Mouse (Mus musculus): ENCODE data around the gene Cst6. TPM values are rescaled to one million over a fixed set of nuclear protein-coding genes. Genes with fewer than 3 reads are reported as not detected.

The Cst6 gene
- total RNA-seq, 2 experiments from 2014 or later: 5.4 to 7.4 TPM

- DNase-seq (ENCODE audit: low spot score in 2 of 2): peak; percentile 17 to 30
Measured at GRCm38 (mm10) chr19:5348526-5349501, 560 bp downstream of the Cst6 start.

GRCm38 (mm10) chr19:5348064-5348463 lies 1.3 kb downstream of the Cst6 start:
- no peak for DNase-seq (ENCODE audit: low spot score in 2 of 2)

- no peak for DNase-seq (ENCODE audit: low spot score in 2 of 2)
Measured at GRCm38 (mm10) chr19:5345297-5346131, 3.9 kb downstream of the Cst6 start.

GRCm38 (mm10) chr19:5341360-5341759 lies 8.0 kb downstream of the Cst6 start:
- DNase-seq (ENCODE audit: low spot score in 2 of 2): no peak

- peak; percentile 77 for DNase-seq (ENCODE audit: low spot score in 2 of 2)
Measured at GRCm38 (mm10) chr19:5337975-5338374, 11.4 kb downstream of the Cst6 start.

GRCm38 (mm10) chr19:5335441-5335840 lies 13.9 kb downstream of the Cst6 start, which contains the start of gene Catsper1:
Gene Catsper1, plus strand, starts transcription at chr19:5335741.
- no peak for DNase-seq (ENCODE audit: low spot score in 2 of 2)

- DNase-seq (ENCODE audit: low spot score in 2 of 2): no peak
Measured at GRCm38 (mm10) chr19:5334741-5335140, 14.6 kb downstream of the Cst6 start.

GRCm38 (mm10) chr19:5327970-5328369 lies 21.4 kb downstream of the Cst6 start:
- DNase-seq (ENCODE audit: low spot score in 2 of 2): no peak

- no peak for DNase-seq (ENCODE audit: low spot score in 2 of 2)
Measured at GRCm38 (mm10) chr19:5323801-5324200, 25.6 kb downstream of the Cst6 start.

GRCm38 (mm10) chr19:5313189-5313588 lies 36.2 kb downstream of the Cst6 start:
- DNase-seq (ENCODE audit: low spot score in 2 of 2): no peak

- DNase-seq (ENCODE audit: low spot score in 2 of 2): no peak
Measured at GRCm38 (mm10) chr19:5309025-5309424, 40.3 kb downstream of the Cst6 start.

GRCm38 (mm10) chr19:5306968-5307734 lies 42.2 kb downstream of the Cst6 start:
- DNase-seq (ENCODE audit: low spot score in 2 of 2): peak; percentile 17 to 48

GRCm38 (mm10) chr19:5306279-5306678 lies 43.1 kb downstream of the Cst6 start:
- DNase-seq (ENCODE audit: low spot score in 2 of 2): peak; percentile 16 to 23

- peak; percentile 63 to 70 for DNase-seq (ENCODE audit: low spot score in 2 of 2)
Measured at GRCm38 (mm10) chr19:5302455-5302854, 46.9 kb downstream of the Cst6 start.

- DNase-seq (ENCODE audit: low spot score in 2 of 2): no peak
Measured at GRCm38 (mm10) chr19:5300588-5300987, 48.8 kb downstream of the Cst6 start.

- peak; percentile 42 to 67 for DNase-seq (ENCODE audit: low spot score in 2 of 2)
Measured at GRCm38 (mm10) chr19:5297903-5298800, 51.2 kb downstream of the Cst6 start, which contains the start of gene Gal3st3. Gene Gal3st3, plus strand, starts transcription at chr19:5298331.

GRCm38 (mm10) chr19:5296630-5297029 lies 52.7 kb downstream of the Cst6 start:
- DNase-seq (ENCODE audit: low spot score in 2 of 2): peak; percentile 43 to 58

- DNase-seq (ENCODE audit: low spot score in 2 of 2): no peak
Measured at GRCm38 (mm10) chr19:5295736-5296075, 53.7 kb downstream of the Cst6 start.

- peak; percentile 98 to 99 for DNase-seq (ENCODE audit: low spot score in 2 of 2)
Measured at GRCm38 (mm10) chr19:5294972-5295735, 54.2 kb downstream of the Cst6 start, which contains the start of gene Sf3b2. Gene Sf3b2, minus strand, starts transcription at chr19:5295455.
